Mouse (Mus musculus): ENCODE data around the gene Zfp524. TPM values are rescaled to one million over a fixed set of nuclear protein-coding genes. Genes with fewer than 3 reads are reported as not detected.

The Zfp524 gene
- polyA plus RNA-seq (2015; fragmentation: Nextera tagmentation; extraction: Ambion mirVana) = 8.4 and 9.1 TPM in 2 replicates

DNA sequence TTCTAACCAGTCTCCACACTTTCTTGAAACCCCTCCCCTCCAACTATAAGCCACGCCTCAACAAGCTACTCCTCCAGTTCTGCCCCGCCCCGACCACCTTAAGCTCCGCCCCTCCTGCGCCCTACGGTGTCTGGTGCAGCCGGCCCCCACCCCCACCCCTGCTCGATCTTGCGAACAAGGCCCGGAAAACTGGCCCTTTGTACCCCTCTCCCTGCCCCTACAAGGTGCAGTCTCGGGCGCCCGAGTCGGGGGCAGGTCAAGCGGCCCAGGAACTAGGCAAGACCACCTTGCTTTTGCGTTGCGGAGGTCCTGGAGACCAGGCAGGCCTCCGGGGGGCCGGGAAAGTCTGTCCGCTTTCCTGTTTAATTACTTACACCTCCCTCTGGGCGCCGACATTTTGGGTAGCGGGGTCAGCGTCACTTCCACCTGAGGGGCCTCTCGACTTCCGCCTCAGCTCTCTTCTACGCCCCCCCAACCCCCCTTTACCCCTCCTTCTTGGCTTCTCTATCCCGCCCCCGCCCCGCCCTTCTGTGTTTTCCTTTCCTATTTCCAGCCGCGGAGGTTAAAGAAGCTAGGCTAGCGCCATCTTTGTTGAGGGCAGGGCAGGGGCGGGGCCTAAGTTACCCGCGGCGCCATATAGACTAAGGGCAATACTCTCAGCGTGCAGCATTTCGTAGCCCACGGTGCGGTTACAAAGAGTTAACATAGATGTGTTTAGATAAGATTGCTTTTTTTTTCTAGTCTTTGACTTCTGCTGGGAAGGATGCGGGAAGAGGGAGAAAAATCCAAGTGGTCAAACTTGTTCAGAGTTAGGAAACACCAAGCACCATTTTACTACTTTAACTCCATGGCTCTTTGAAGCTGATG is at the start of gene Zfp524, which contains the start of gene Fiz1:
Gene Zfp524 (plus strand): TSS at position 165 of the 867 bp plus-strand sequence.
Gene Fiz1 (minus strand): TSS at position 447 of the 867 bp plus-strand sequence.
- 0% methylated on average over 42 of the region's 42 CpGs for WGBS

DNA sequence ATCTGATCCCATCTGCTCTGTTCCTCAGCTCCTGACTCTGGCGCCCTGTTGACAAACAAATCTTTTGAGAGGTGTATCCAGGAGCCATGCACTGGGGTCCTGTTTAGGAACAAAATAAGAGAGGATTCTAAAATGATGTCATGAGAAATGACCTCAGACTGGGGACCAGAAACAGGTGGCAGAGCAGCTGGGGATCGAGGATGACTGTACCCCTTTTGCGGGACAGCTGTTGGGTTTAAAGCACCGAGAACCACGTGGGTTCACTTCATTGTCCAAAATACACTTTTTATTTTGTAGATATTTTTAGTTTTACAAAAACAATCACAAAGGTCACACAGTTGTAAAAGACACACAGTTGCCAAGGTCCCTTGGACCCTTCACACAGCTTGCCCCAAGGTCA is 49.2 kb upstream of the Zfp524 start:
- no peak overlapping the region for H3K27ac ChIP-seq (replicated peaks)
- H3K9ac ChIP-seq = no peak overlapping the region
- ATAC-seq (ENCODE audit: low read depth) = no peak
- H3K4me3 ChIP-seq = no peak overlapping the region
- 79% methylated on average over 5 of the region's 5 CpGs for WGBS
- no peaks in the 10 kb centered on the region for H3K36me3 ChIP-seq
- H3K4me1 ChIP-seq (replicated peaks) = no peaks in the 10 kb centered on the region
- no peaks in the 10 kb centered on the region for H3K9me3 ChIP-seq
- H3K27me3 ChIP-seq = no peaks in the 10 kb centered on the region; the same call in 1 of the 2 replicates
- H3K4me2 ChIP-seq = no peak overlapping the region

More for the DNA sequence above, at the start of gene Zfp524, which contains the start of gene Fiz1:
- peak within 1 kb of the TSS; percentile 71 for H3K4me3 ChIP-seq
- peak within 1 kb of the TSS; percentile 97 for H3K27ac ChIP-seq (replicated peaks)
- H3K36me3 ChIP-seq = peaks cover 35% of the 10 kb centered on the region
- peak within 1 kb of the TSS; percentile 83 for H3K9ac ChIP-seq
- ATAC-seq (ENCODE audit: low read depth) = peak; percentile 85
- H3K9me3 ChIP-seq = no peaks in the 10 kb centered on the region
- H3K4me1 ChIP-seq (replicated peaks) = peaks cover 19% of the 10 kb centered on the region
- H3K4me2 ChIP-seq = peak within 1 kb of the TSS; percentile 58
- H3K27me3 ChIP-seq = no peaks in the 10 kb centered on the region

DNA sequence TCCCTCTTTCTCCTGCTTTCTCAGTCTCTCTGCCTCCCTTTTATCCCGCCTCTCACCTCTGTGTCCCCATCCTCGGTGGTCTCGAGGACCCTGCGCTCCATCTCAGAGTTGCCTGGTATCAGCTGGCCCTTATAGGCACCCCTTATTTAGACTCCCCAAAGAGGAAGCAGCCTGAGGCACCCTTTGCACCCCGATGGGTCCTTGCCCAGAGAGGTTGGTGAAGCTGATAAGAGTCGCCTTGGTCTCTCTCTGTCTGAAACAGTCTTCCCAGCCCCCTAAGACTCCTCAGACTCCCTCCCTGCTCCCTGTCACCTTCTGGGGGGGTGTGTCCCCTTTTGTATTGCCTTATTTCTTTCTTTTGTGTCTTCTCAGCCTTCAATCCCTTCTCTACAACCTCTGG is 43.1 kb upstream of the Zfp524 start, which contains the start of gene Sbk3:
Gene Sbk3 (minus strand): TSS at position 101 of the 400 bp plus-strand sequence.
- Histone ChIP-seq H3K4me1 (replicated peaks) (no peaks in the 10 kb centered on the region), H3K9ac (no peak within 1 kb of the TSS), H3K4me3 (no peak within 1 kb of the TSS), H3K36me3 (no peaks in the 10 kb centered on the region), H3K9me3 (no peaks in the 10 kb centered on the region), H3K27ac (replicated peaks) (no peak within 1 kb of the TSS), H3K4me2 (no peak within 1 kb of the TSS), H3K27me3 (no peaks in the 10 kb centered on the region; the same call in 1 of the 2 replicates)
- ATAC-seq (ENCODE audit: low read depth) = no peak
- 48% methylated on average over 6 of the region's 6 CpGs for WGBS

DNA sequence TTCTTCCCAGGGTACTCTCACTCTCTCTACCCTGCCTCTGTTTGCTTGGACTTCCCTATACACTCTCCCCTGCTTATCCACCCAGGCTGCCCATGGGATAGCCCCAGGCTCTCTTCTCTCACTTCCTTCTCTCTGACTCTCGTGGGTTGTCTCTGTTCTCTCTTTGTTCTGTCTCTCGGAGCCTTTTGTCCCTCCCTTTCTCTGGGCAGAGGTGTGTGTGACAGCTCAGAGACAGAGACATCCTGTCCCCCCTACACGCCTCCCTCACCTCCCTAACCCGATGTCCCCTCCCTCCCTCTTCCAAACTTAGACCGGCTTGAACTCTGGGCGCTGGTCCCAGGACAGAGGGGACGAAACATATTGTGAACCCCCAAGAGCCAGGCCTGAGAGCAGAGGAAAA is 42.5 kb upstream of the Zfp524 start:
- Histone ChIP-seq H3K36me3 (no peaks in the 10 kb centered on the region), H3K4me2 (no peak overlapping the region), H3K27me3 (no peaks in the 10 kb centered on the region; the same call in 1 of the 2 replicates), H3K27ac (replicated peaks) (no peak overlapping the region), H3K9me3 (no peaks in the 10 kb centered on the region), H3K4me1 (replicated peaks) (no peaks in the 10 kb centered on the region), H3K9ac (no peak overlapping the region), H3K4me3 (no peak overlapping the region)
- ATAC-seq (ENCODE audit: low read depth) = no peak
- 29% methylated on average over 7 of the region's 7 CpGs for WGBS

DNA sequence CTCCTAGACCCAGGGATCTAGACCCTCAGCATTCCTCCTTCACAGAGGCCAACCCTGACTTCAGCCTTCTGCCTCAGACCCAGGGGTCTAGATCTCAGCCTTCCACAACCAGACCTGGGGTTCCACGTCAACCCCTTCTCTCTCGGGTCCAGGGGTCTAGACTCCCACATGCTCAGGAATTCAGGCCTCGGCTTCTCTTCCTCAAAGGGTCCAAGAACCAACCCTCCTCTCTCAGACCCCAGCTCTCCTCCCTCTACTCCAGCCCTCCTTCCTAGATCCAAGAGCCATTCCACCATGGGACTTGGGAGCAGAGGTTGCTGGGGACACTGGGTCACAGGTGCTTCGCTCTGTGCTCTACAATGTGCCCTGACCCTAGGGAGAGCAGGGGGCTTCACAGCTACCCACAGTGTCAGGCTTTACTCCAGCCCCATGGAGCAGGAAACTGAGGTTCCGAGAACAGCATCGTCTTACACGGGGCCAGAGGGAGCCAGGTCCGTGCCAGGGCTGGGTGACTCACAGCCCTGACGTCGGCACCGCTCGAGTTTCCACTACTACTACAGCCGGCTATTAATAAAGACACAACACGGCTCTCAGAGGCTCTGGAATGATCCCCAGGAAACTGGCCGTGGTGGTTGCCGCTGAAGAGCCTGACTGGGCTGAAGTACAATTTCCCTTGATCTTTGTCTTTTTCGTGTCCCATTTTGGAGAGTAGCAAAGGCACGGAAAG is 41.7 kb upstream of the Zfp524 start:
- H3K27me3 ChIP-seq = no peaks in the 10 kb centered on the region; the same call in 1 of the 2 replicates
- peaks cover 2% of the 10 kb centered on the region; the same call in 1 of the 2 replicates for H3K9me3 ChIP-seq
- H3K4me2 ChIP-seq = no peak overlapping the region
- H3K36me3 ChIP-seq = no peaks in the 10 kb centered on the region
- no peak overlapping the region for H3K9ac ChIP-seq
- WGBS = 79% methylated on average over 18 of the region's 18 CpGs
- ATAC-seq (ENCODE audit: low read depth) = no peak
- H3K27ac ChIP-seq (replicated peaks) = no peak overlapping the region
- H3K4me1 ChIP-seq (replicated peaks) = no peaks in the 10 kb centered on the region
- H3K4me3 ChIP-seq = no peak overlapping the region

DNA sequence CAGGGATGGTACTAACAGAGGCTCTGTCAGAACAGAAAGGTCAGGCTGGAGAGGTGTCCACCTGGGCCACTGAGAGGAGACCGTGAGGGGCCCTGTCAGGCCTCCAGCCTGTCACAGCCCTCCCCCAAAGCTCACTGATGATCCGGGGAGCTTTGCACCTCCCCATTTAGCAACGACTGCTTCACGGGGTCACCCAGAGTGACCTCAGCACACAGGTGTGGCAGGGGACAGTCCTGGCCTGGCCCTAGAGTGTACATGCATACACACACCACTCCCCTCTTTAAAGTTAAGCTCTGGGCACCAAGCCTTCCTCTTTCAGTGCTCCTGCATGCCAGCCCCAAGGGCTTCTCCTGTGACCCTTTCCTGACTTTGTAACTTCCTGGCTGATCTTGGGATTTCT is 38.8 kb upstream of the Zfp524 start:
- no peak for ATAC-seq (ENCODE audit: low read depth)
- Histone ChIP-seq H3K4me1 (replicated peaks) (no peaks in the 10 kb centered on the region), H3K9me3 (peaks cover 2% of the 10 kb centered on the region; the same call in 1 of the 2 replicates), H3K27me3 (no peaks in the 10 kb centered on the region; the same call in 1 of the 2 replicates), H3K36me3 (no peaks in the 10 kb centered on the region), H3K4me2 (no peak overlapping the region), H3K4me3 (no peak overlapping the region), H3K9ac (no peak overlapping the region), H3K27ac (replicated peaks) (no peak overlapping the region)
- 86% methylated on average over 4 of the region's 4 CpGs for WGBS

DNA sequence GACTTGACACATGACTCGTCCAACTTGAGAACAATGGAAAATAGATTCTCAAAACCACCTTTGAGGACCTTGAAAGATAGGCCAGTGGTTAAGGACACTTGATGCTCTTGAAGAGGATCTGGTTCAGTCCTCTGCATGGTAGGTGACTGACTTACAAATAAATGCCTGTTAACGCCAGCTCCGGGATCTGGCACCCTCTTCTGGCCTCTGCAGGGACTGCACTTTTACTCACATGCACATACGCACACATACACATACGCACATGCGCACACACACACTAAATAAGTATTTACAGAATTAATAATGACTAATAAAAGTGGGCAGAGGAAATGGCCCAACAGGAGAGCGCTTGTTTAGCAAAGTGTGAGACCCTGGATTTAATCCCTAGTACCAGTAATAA is 37.4 kb upstream of the Zfp524 start:
- no peak overlapping the region for H3K4me2 ChIP-seq
- H3K27ac ChIP-seq (replicated peaks) = no peak overlapping the region
- WGBS = 89% methylated on average over 7 of the region's 7 CpGs
- no peak overlapping the region for H3K9ac ChIP-seq
- H3K4me3 ChIP-seq = no peak overlapping the region
- no peaks in the 10 kb centered on the region; the same call in 1 of the 2 replicates for H3K27me3 ChIP-seq
- no peaks in the 10 kb centered on the region for H3K4me1 ChIP-seq (replicated peaks)
- no peaks in the 10 kb centered on the region for H3K36me3 ChIP-seq
- ATAC-seq (ENCODE audit: low read depth) = no peak
- H3K9me3 ChIP-seq = peaks cover 2% of the 10 kb centered on the region; the same call in 1 of the 2 replicates

DNA sequence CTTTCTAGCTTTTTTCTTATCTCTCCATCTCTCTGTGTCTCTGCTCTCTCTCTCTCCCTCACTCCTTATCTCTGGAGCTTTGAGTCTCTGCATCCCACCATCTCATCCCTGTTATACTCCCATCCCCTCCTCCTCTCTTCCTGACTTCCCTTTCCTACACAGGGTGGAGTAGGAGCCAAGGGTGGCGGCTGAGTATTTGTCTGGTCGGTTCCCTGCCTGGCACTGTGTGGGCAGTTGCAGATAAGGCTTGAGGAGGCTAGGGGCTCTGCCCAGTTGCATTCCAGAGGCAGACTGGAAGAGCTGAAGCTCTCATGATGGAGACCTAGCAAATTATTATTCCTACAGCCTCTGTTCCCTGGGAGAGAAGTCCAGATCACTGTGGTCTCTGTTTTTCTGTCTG is 26.0 kb upstream of the Zfp524 start:
- Histone ChIP-seq H3K9ac (no peak overlapping the region), H3K36me3 (peaks cover 30% of the 10 kb centered on the region), H3K4me2 (no peak overlapping the region), H3K27me3 (peaks cover under 1% of the 10 kb centered on the region; the same call in 1 of the 2 replicates), H3K4me1 (replicated peaks) (peaks cover 11% of the 10 kb centered on the region), H3K27ac (replicated peaks) (no peak overlapping the region), H3K9me3 (no peaks in the 10 kb centered on the region), H3K4me3 (no peak overlapping the region)
- 63% methylated on average over 2 of the region's 2 CpGs for WGBS
- no peak for ATAC-seq (ENCODE audit: low read depth)

DNA sequence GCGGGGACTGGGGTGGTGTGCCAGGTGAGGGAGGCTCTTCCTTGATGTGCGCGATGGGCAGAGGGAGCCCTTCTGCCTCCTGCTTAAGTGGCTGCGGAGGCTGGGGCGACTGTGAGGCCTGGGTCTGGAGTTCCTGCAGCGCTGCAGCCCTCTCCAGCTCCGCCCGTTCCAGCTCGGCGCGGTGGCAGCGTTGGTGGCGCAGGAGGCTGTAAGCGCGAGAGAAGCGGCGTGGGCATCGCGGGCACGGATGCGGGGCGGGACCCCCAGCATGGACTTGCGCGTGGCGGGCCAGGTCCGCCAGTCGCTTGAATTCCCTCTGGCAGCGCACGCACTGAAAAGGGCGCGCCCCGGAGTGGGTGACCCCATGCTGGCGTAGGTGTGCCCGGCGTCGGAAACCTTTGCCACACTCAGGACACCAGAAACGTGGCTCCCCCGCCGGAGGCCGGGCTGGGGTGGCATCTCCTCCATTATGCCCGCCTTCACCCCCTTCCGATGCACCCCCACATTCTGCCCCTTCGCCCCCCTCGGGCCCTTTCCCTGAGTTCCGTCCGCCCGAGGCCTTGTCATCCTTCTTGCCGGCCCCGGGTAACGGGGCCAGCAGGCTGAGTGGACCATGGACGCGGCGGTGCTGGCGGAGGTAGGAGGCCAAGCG is 20.7 kb upstream of the Zfp524 start:
- Histone ChIP-seq H3K9ac (peak overlapping the region; percentile 95), H3K9me3 (no peaks in the 10 kb centered on the region), H3K27ac (replicated peaks) (no peak overlapping the region), H3K36me3 (peaks cover 42% of the 10 kb centered on the region), H3K4me1 (replicated peaks) (peaks cover 40% of the 10 kb centered on the region), H3K4me2 (peak overlapping the region; percentile 68), H3K4me3 (peak overlapping the region; percentile 75), H3K27me3 (peaks cover 13% of the 10 kb centered on the region)
- no peak for ATAC-seq (ENCODE audit: low read depth)
- WGBS = 24% methylated on average over 55 of the region's 55 CpGs

DNA sequence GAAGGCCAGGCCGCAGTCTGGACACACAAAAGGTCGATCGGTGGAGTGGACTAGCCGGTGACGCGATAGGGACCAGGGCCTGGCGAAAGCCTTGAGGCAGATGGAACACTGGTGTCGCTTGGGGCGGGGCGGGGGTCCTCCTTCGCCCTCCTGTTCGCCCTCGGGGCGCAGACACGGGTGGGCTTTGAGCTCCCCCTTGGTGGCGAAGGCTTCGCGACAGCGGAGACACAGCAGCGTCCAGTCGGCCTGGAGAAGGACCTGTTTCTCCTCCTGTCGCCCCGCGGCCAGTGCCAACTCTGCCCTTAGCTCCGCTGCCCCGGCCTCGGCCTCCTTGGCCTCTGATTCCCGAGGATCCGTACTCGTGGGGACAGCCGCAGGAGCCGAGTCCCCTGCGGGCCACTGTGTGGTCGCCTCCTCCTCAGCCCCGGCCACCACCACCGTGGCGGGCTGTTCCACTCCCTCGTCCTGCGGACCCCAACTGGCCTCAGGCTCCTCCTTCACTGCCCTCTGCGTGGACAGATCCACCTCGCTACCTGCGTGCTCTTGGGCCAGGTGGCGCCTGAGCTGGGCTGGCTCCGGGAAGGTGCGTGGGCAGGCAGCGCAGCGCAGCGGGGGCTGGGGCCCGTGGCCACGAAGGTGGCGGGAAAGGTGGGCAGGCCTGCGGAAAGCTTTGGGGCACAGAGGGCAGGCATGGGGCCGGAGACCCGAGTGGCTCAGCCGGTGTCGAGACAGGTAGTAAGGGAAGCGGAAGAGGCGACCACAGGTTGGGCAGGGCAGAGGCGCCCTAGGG is 20.0 kb upstream of the Zfp524 start:
- Histone ChIP-seq H3K4me1 (replicated peaks) (peaks cover 40% of the 10 kb centered on the region), H3K9me3 (no peaks in the 10 kb centered on the region), H3K27me3 (peaks cover 13% of the 10 kb centered on the region), H3K4me2 (peak overlapping the region; percentile 68), H3K9ac (peak overlapping the region; percentile 95), H3K27ac (replicated peaks) (no peak overlapping the region), H3K36me3 (peaks cover 42% of the 10 kb centered on the region), H3K4me3 (peak overlapping the region; percentile 75)
- WGBS = 47% methylated on average over 59 of the region's 59 CpGs
- ATAC-seq (ENCODE audit: low read depth) = no peak
